Mouse (Mus musculus) small intestine, adult 2 months (tissue): ENCODE data around the gene Sec22a. TPM values are rescaled to one million over a fixed set of nuclear protein-coding genes. Genes with fewer than 3 reads are reported as not detected.

ENCODE experiments used
- H3K27ac ChIP-seq: fragments of 200-500 bp; 2 replicates; pipeline ENCODE4 v1.5.1; 2012; ENCODE audit warnings: low read depth, low read length, control low read depth, inconsistent platforms; ENCODE audit not compliant: insufficient read depth
- H3K27me3 ChIP-seq: fragments of 200-500 bp; 2 replicates; pipeline ENCODE4 v1.6.1; 2012; ENCODE audit warnings: mild to moderate bottlenecking, moderate library complexity, low read length, inconsistent platforms; ENCODE audit not compliant: control insufficient read depth, insufficient read depth
- H3K36me3 ChIP-seq: fragments of 200-500 bp; 2 replicates; pipeline ENCODE4 v1.6.1; 2012; ENCODE audit warnings: mild to moderate bottlenecking, low read length, control low read depth, inconsistent platforms; ENCODE audit not compliant: control insufficient read depth, insufficient read depth
- H3K4me1 ChIP-seq: fragments of 200-500 bp; 2 replicates; pipeline ENCODE4 v1.6.1; 2012; ENCODE audit warnings: low read length, inconsistent platforms, mixed read lengths; ENCODE audit not compliant: control insufficient read depth, insufficient read depth, insufficient read length
- H3K4me3 ChIP-seq: fragments of 200-500 bp; 2 replicates; pipeline ENCODE4 v1.5.1; 2012; ENCODE audit warnings: low read depth, mild to moderate bottlenecking, control low read depth, inconsistent platforms, low read length, moderate library complexity
- CTCF ChIP-seq: fragments of 200-500 bp; IDR thresholded peaks from 2 replicates; pipeline ENCODE4 v1.5.1; 2012; ENCODE audit warnings: low read depth, mild to moderate bottlenecking, control low read depth, inconsistent platforms, low read length, moderate library complexity, mixed read lengths; ENCODE audit not compliant: insufficient replicate concordance, insufficient read length; ENCODE audit errors: extremely low read depth
- POLR2A ChIP-seq: fragments of 200-500 bp; IDR thresholded peaks from 2 replicates; pipeline ENCODE4 v1.6.1; 2012; ENCODE audit warnings: low read depth, mild to moderate bottlenecking, control low read depth, inconsistent platforms, low read length, moderate library complexity
- WGBS: fragments of 180-500 bp; shearing (Covaris S2); methylation state at CpG from one replicate; pipeline ENCODE4 v1.1.7; 2018; 5-methylcytosine and 5-hydroxymethylcytosine counted together
- polyA plus RNA-seq: library from polyadenylated mRNA; depleted of rRNA; stranded (reverse); fragments of >200 nt; gene quantifications from 2 replicates; pipeline ENCODE4 v1.2.3, GENCODE M21; 2012; rRNA removed

Gene Sec22a
- 2.6 and 7.0 TPM in 2 replicates for polyA plus RNA-seq

DNA sequence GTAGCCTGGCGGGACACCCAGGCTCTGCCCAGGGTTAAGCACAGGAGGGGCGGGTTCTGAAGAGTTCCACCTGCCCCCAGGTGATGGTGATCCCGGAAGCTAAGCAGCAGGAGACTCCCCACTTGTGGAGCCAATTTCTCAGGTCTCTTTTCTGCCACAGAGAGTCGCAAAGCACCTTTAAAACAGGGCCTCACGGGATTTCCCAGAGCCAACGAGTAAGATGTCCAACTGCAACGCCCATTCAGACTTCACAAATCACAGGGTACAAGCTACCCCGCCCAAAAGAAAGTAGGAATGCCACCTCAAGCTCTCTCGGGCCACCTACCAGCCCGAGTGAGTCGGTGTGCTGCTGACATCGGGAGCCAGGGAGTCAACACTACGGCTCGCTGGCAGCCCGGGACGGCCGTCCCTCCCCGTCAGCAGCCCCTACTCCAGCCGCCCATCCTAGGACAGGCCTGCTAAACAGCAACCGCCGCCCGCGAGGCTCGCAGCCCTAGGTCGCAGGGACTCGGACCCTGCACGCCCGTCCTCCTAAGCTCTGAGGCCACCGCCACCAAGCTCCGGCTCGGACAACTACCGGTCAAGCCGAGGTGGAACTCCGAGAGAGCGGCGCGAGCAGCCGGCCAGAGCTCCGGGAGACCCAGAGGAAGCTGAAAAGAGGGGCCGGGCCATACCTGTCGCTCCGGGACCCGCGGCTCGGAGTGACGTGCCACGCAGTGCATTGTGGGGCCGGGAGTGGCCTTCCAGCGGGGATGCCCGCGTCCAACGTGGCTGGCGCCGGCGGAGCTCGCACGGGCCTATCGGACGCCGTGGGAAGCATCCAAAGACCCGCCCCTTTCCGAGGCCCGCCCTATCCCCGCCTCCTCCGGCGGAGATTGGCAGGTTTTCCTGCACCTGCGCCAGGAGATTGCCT, at the start of gene Sec22a:
TSS of gene Sec22a (minus strand) at position 769 of the 913 bp plus-strand sequence.
- TF ChIP-seq CTCF (peak; percentile 24; the same call in 1 of the 2 replicates), POLR2A (peak; percentile 65)
- Histone ChIP-seq H3K36me3 (peaks cover 4% of the 10 kb centered on the region; the same call in 1 of the 2 replicates), H3K27ac (peak within 1 kb of the TSS; percentile 54), H3K4me1 (no peaks in the 10 kb centered on the region; the same call in 1 of the 2 replicates), H3K4me3 (peak within 1 kb of the TSS; percentile 95), H3K27me3 (no peaks in the 10 kb centered on the region)
- WGBS = under 1% methylated on average over 67 of the region's 67 CpGs

DNA sequence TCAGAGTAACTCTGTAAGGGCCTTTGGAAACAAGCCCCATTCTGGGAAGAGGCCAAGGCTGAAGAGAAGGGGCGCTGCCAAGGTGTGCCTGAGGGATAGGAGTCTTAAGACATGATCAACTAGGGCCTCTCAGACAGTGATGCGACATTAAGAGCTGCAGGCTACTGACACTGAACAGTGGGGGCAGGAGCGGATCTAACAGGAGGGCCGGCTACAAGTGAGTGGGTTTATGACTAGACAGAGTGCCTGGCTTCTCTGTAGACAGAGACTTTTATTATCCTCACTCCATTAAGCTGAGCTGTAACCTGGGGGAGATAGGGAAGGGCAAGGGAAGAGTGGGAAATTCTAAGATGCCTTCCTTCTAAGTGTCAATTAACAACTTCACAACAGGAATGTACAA, 43.0 kb upstream of the Sec22a start:
- Histone ChIP-seq H3K4me3 (no peak overlapping the region), H3K36me3 (peaks cover 10% of the 10 kb centered on the region), H3K4me1 (no peaks in the 10 kb centered on the region), H3K27me3 (no peaks in the 10 kb centered on the region), H3K27ac (no peak overlapping the region)
- WGBS = 76% methylated on average over 4 of the region's 4 CpGs
- TF ChIP-seq POLR2A (no peak), CTCF (no peak)

DNA sequence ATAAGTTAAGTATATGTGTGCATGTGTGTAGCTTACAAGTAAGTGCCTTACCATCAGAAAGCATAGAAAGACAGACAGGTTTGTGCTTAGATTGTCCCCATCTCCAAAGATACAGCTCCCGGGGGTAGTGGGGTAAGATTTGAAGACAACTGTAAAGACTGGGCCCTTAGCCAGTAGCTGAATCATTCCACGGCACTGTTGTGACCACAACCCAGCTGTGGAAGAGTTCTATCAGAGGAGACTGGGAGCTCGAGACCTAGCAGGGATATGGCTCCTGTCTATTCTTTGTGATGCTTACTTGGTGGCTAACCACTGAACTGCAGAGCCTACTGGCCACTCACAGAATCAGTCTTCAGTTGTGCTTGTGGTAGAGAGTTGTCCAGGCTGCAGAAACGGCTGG, 42.4 kb upstream of the Sec22a start:
- no peaks in the 10 kb centered on the region for H3K27me3 ChIP-seq
- no peaks in the 10 kb centered on the region for H3K4me1 ChIP-seq
- TF ChIP-seq CTCF (no peak), POLR2A (no peak)
- no peak overlapping the region for H3K27ac ChIP-seq
- no peak overlapping the region for H3K4me3 ChIP-seq
- 77% methylated on average over 4 of the region's 4 CpGs for whole genome bisulfite sequencing
- peaks cover 10% of the 10 kb centered on the region for H3K36me3 ChIP-seq

DNA sequence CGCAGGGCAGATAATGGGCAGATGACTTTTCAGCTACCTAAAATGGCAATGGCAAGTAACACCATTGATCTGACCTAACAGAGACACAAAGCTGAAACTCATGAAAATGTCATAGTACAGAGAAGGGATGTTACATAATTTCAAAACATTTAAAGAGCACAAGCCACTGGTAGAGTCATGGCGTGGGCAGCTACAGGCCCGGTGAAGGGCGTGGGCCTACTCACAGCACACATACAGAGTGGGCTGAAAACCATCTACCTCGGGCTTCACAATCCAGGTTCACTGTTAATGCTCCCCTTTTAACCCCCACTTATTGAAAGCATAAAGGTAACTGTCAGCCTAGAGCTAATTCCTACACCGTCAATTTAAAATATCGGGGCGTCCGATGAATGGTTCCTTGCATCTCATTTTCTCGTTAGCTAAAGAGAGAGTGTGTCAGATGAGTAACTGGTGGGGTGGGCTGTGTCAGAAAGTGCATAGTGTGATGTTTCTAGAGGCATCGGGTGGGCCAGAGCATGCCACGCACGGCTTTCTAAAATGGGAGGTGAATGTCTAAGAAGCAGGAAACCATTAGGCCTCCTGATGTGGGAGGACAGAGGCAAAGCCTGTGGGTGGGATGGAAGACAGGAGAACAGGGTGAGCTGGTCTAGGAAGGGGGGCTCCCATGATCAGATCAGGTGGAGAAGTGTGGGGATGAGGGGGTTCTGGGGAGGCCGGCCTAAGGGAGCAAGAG, 41.8 kb upstream of the Sec22a start:
- Histone ChIP-seq H3K27me3 (no peaks in the 10 kb centered on the region), H3K4me3 (no peak overlapping the region), H3K27ac (no peak overlapping the region), H3K36me3 (peaks cover 6% of the 10 kb centered on the region), H3K4me1 (no peaks in the 10 kb centered on the region)
- WGBS = 94% methylated on average over 14 of the region's 14 CpGs
- TF ChIP-seq CTCF (no peak), POLR2A (no peak)

DNA sequence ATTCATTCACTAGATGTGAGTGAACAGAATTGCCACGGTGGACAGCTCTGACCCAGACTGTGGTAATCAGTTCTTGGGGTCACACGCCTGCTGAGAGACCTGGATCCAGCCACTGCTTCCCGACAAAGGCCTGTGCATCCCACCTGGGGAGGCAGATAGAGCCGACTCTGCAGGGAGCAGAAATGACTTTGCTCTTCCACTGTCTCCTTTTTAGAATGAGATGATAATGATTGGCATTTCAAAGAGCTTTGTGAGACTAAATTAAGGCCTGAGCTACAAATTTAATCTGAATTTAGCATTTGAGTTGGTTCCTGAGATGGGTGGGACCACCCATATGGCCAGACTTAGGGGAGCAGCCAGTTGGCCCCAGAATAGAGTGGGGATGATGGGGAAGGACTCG, 41.1 kb upstream of the Sec22a start:
- 0 out of 2 replicates have a peak, but pooled peaks cover 4% of the 10 kb centered on the region for H3K36me3 ChIP-seq
- WGBS = 81% methylated on average over 5 of the region's 5 CpGs
- no peaks in the 10 kb centered on the region for H3K27me3 ChIP-seq
- no peaks in the 10 kb centered on the region for H3K4me1 ChIP-seq
- H3K4me3 ChIP-seq = no peak overlapping the region
- no peak overlapping the region for H3K27ac ChIP-seq
- TF ChIP-seq CTCF = no peak
- TF ChIP-seq POLR2A = no peak

DNA sequence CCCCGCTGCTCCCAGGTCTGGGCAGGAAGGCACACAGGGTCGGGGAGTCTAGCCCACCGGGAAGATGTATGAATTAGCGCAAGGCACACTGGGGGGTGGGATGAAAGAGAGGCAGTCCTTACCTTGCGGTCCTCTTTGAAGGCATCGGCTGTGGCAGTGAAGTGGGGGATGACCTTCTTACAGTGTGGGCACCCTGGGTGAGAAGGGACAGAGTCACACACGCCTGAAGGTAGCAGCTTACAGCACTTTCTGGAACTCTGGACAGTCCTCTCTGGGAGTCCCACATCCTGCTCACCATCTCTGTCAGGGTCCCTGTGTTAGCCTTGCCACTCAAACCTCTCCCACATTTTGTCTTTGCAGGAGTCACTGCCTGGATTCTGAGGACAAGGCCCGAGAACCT, 40.2 kb upstream of the Sec22a start:
- WGBS = 93% methylated on average over 8 of the region's 8 CpGs
- Histone ChIP-seq H3K4me3 (no peak overlapping the region), H3K27me3 (no peaks in the 10 kb centered on the region), H3K36me3 (0 out of 2 replicates have a peak, but pooled peaks cover 4% of the 10 kb centered on the region), H3K27ac (no peak overlapping the region), H3K4me1 (no peaks in the 10 kb centered on the region)
- TF ChIP-seq CTCF (no peak), POLR2A (no peak)

DNA sequence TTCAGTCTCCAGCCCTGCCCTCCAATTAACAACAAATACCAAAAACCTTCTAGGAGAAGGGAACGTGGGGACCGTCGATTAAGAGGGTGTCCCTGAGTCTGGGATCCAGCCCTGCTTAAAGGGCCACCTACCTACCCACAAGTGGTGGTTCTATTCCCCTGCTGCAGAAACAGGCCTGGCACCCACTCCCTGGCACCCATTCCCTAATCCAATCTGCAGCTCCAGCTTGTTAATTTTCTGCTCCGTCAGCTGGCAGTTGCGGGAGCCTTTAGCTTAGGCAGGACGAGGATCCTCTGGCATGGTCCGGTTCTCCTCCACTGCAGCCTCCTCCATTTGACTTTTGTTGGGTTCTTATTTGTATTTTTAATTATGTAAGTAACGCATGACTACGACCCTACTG, 39.6 kb upstream of the Sec22a start:
- TF ChIP-seq POLR2A = no peak
- no peak for TF ChIP-seq CTCF
- H3K4me3 ChIP-seq = no peak overlapping the region
- no peaks in the 10 kb centered on the region for H3K4me1 ChIP-seq
- no peaks in the 10 kb centered on the region for H3K27me3 ChIP-seq
- peaks cover 4% of the 10 kb centered on the region; the same call in 1 of the 2 replicates for H3K36me3 ChIP-seq
- WGBS = 91% methylated on average over 9 of the region's 9 CpGs
- no peak overlapping the region for H3K27ac ChIP-seq
